Mouse (Mus musculus) C2C12 (cell line): Measurements from ENCODE around the gene Txnrd2.

Source experiments
- CTCF ChIP-seq: IDR thresholded peaks from one replicate; pipeline ENCODE4 v1.5.1; 2011; ENCODE audit not compliant: control insufficient read depth, insufficient read depth, insufficient read length
- FOSL1 ChIP-seq: IDR thresholded peaks from one replicate; pipeline ENCODE4 v1.8.0; 2011; ENCODE audit warnings: mild to moderate bottlenecking, low read length; ENCODE audit not compliant: poor library complexity, insufficient read depth, severe bottlenecking
- MAX ChIP-seq: IDR thresholded peaks from one replicate; pipeline ENCODE4 v1.6.1; 2011; ENCODE audit warnings: mild to moderate bottlenecking, control low read depth

GRCm38 (mm10) chr16:18390399-18390798 is 35.8 kb upstream of the Txnrd2 start:
- TF ChIP-seq FOSL1 (no peak), MAX (no peak), CTCF (no peak)
